Comparison of ENCODE assay signal across 11 mouse cellular contexts in the genomic region with DNA sequence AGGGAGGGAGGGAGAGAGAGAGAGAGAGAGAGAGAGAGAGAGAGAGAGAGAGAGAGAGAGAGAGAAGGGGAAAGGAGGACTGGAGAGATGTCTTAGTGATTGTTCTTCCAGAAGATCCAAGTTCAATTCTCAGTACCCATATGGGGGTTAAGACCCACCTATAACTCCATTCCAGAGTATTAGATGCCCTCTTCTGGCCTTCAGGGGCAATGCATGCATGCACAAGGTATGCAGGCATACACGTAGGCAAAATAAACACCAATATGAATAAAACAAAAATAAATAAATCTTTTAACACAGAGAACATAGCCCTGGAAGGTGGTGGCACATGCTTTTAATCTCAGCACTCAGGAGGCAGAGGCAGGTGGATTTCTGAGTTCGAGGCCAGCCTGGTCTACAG. TPM values are rescaled to one million over a fixed set of nuclear protein-coding genes. Genes with fewer than 3 reads are reported as not detected.
DNase-seq lines count a peak whose midpoint lies in the region; ATAC-seq and TF ChIP-seq lines count a peak whose summit lies in the region.
"Had no signal": no experiment of that assay in that cellular context is flagged by ENCODE, and none has a peak within 500 bp of the region (broad histone marks: within the 10 kb centered on the region; RNA-seq: fewer than 3 reads in every experiment).

No protein-coding gene starts in this region.

- no peak overlapping the region for H3K4me2 ChIP-seq in CH12.LX (ENCODE audit: insufficient read depth, low read depth, poor library complexity, severe bottlenecking)
- H3K4me2 ChIP-seq in embryonic facial prominence, embryonic 11.5 days (ENCODE audit: low read depth, low read length) = no peak overlapping the region
- H3K4me2 ChIP-seq: embryonic facial prominence, embryonic 12.5 days had no signal

- H3K4me1 ChIP-seq in CH12.LX (ENCODE audit: control insufficient read depth in 1 of 2, insufficient read depth in 2 of 2) = peaks cover 9 to 24% of the 10 kb centered on the region in 2 experiments
- H3K4me1 ChIP-seq in embryonic facial prominence, embryonic 11.5 days (ENCODE audit: control insufficient read depth, insufficient read depth, low read length) = no peaks in the 10 kb centered on the region
- H3K4me1 ChIP-seq: embryonic facial prominence, embryonic 12.5 days had no signal

- WGBS in embryonic facial prominence, embryonic 11.5 days = 56% methylated on average over 2 of the region's 2 CpGs

- in situ Hi-C loops in CH12.LX (cut with MboI; ENCODE audit: low pct_ligation_motif_present, low pct_unique_long_range_greater_than_20kb, low sequenced_read_pairs) = no loop called here

- no peaks in the 10 kb centered on the region for H3K36me3 ChIP-seq in CH12.LX (replicated peaks in 1 of 2; ENCODE audit: control insufficient read depth in 1 of 2, insufficient read depth in 1 of 2, low read length in 1 of 2)
- H3K36me3 ChIP-seq in embryonic facial prominence, embryonic 11.5 days (replicated peaks; ENCODE audit: control insufficient read depth, insufficient read depth, low read depth, low read length) = no peaks in the 10 kb centered on the region
- H3K36me3 ChIP-seq: embryonic facial prominence, embryonic 12.5 days; heart, embryonic 10.5 days had no signal

- no peaks in the 10 kb centered on the region for H3K27me3 ChIP-seq in CH12.LX (replicated peaks)
- H3K27me3 ChIP-seq in embryonic facial prominence, embryonic 11.5 days (ENCODE audit: control insufficient read depth, insufficient read depth, low read length) = no peaks in the 10 kb centered on the region
- H3K27me3 ChIP-seq: embryonic facial prominence, embryonic 12.5 days had no signal

- dilution Hi-C loops in CH12.LX (cut with MboI; ENCODE audit: extremely low pct_ligation_motif_present, extremely low pct_unique_long_range_greater_than_20kb, low sequenced_read_pairs) = no loop called here

- H3K9me3 ChIP-seq in CH12.LX (replicated peaks; ENCODE audit: low read length) = no peaks in the 10 kb centered on the region
- no peaks in the 10 kb centered on the region for H3K9me3 ChIP-seq in embryonic facial prominence, embryonic 11.5 days (replicated peaks; ENCODE audit: control insufficient read depth, low read length)
- H3K9me3 ChIP-seq: embryonic facial prominence, embryonic 12.5 days; heart, embryonic 10.5 days had no signal

- peak; percentile 51 to 63; a peak in 3 of 4 replicates for TF ChIP-seq CTCF in CH12.LX (conservative IDR thresholded peaks at IDR 0.05 in 1 of 2, IDR thresholded peaks at IDR 0.05 in 1 of 2; ENCODE audit: low read depth in 2 of 2, low read length in 2 of 2)

- intact Hi-C loops in left cerebral cortex, postnatal 4 days (cut with DNase I) = no loop called here
- intact Hi-C loops in left cerebral cortex, postnatal 25 days (cut with DNase I) = no loop called here

- H3K27ac ChIP-seq in CH12.LX (ENCODE audit: insufficient read depth, low read depth) = no peak overlapping the region
- no peak overlapping the region for H3K27ac ChIP-seq in embryonic facial prominence, embryonic 11.5 days (replicated peaks; ENCODE audit: low read depth, low read length)
- H3K27ac ChIP-seq: embryonic facial prominence, embryonic 12.5 days; heart, embryonic 10.5 days had no signal

- H3K79me2 ChIP-seq in CH12.LX (replicated peaks; ENCODE audit: control insufficient read depth, extremely low read depth, insufficient read depth, poor library complexity, severe bottlenecking) = no peaks in the 10 kb centered on the region

- no peak overlapping the region for H3K9ac ChIP-seq in CH12.LX (ENCODE audit: insufficient read depth, low read depth)
- no peak overlapping the region for H3K9ac ChIP-seq in embryonic facial prominence, embryonic 11.5 days (replicated peaks; ENCODE audit: low read length)
- H3K9ac ChIP-seq: embryonic facial prominence, embryonic 12.5 days had no signal

- no peak for TF ChIP-seq POLR2A in CH12.LX (IDR thresholded peaks at IDR 0.05; ENCODE audit: low read depth, low read length)

- TF ChIP-seq RAD21 in CH12.LX (IDR thresholded peaks at IDR 0.05; ENCODE audit: low read depth, low read length) = peak; percentile 54

- H3K4me3 ChIP-seq in CH12.LX (replicated peaks in 1 of 3; ENCODE audit: low read depth in 2 of 3, low read length in 2 of 3, poor library complexity in 1 of 3) = no peak overlapping the region
- H3K4me3 ChIP-seq in embryonic facial prominence, embryonic 11.5 days (ENCODE audit: low read depth, low read length) = no peak overlapping the region
- H3K4me3 ChIP-seq: embryonic facial prominence, embryonic 12.5 days; heart, embryonic 10.5 days had no signal

- DNase-seq in embryo, embryonic 10 days (ENCODE audit: low spot score) = peak; percentile 40
- no peak for DNase-seq in embryo, embryonic 9.5 days (ENCODE audit: extremely low spot score)
- peak; percentile 9 for DNase-seq in left cerebral cortex, postnatal 4 days
- no peak for DNase-seq in left cerebral cortex, postnatal 25 days (ENCODE audit: low spot score in 2 of 2)
- DNase-seq in CH12.LX (ENCODE audit: extremely low read depth) = no peak
- peak; percentile 23 for DNase-seq in embryonic facial prominence, embryonic 11.5 days (ENCODE audit: low spot score)
- no peak for DNase-seq in MN1 (ENCODE audit: low spot score)
- DNase-seq in yolk sac, embryonic 10.5 days (ENCODE audit: low spot score) = no peak

- TF ChIP-seq EP300 in CH12.LX (IDR thresholded peaks at IDR 0.05; ENCODE audit: low read length) = no peak

- ATAC-seq in embryonic facial prominence, embryonic 11.5 days (replicated peaks; ENCODE audit: insufficient number of reproducible peaks, low FRiP score, low TSS enrichment, low read depth) = no peak
- ATAC-seq: forebrain, embryonic 16.5 days had no signal

TF ChIP-seq in CH12.LX, 34 proteins besides CTCF, POLR2A, EP300 and RAD21:
- TF ChIP-seq MAX (IDR thresholded peaks at IDR 0.05; ENCODE audit: low read length) = no peak
- peak; percentile 43; the same call in 1 of the 2 replicates for TF ChIP-seq SMC3 (IDR thresholded peaks at IDR 0.05; ENCODE audit: low read depth, low read length)

RNA-seq across cellular contexts. Expression of gene Prdx1, which starts 16.1 kb away (rescaled TPM):
- 100 to 1,000 TPM; 170 to 191 TPM for total RNA-seq in left cerebral cortex, postnatal 4 days (2021)
- 100 to 1,000 TPM; 158 to 160 TPM for total RNA-seq in left cerebral cortex, postnatal 25 days (2021)
- total RNA-seq in CH12.LX (2012; rRNA removed) = 269 and 378 TPM in 2 replicates
- 1,274 and 1,469 TPM in 2 replicates for total RNA-seq in CH12.LX (2014; rRNA removed)
- 934 and 1,078 TPM in 2 replicates for polyA plus RNA-seq in CH12.LX (2012; ENCODE audit: insufficient read length, low read depth)
- polyA plus RNA-seq in embryonic facial prominence, embryonic 11.5 days (2014; fragmentation: Nextera tagmentation; extraction: Ambion mirVana) = 1,282 and 1,318 TPM in 2 replicates

RNA-seq across cellular contexts. Expression of gene Akr1a1, which starts 17.8 kb away (rescaled TPM):
- total RNA-seq in left cerebral cortex, postnatal 4 days (2021) = 100 to 1,000 TPM; 651 to 668 TPM
- 100 to 1,000 TPM; 396 to 420 TPM for total RNA-seq in left cerebral cortex, postnatal 25 days (2021)
- 347 and 373 TPM in 2 replicates for total RNA-seq in CH12.LX (2012; rRNA removed)
- total RNA-seq in CH12.LX (2014; rRNA removed) = 517 and 533 TPM in 2 replicates
- 450 and 470 TPM in 2 replicates for polyA plus RNA-seq in CH12.LX (2012; ENCODE audit: insufficient read length, low read depth)
- 727 and 756 TPM in 2 replicates for polyA plus RNA-seq in embryonic facial prominence, embryonic 11.5 days (2014; fragmentation: Nextera tagmentation; extraction: Ambion mirVana)

RNA-seq across cellular contexts. Expression of gene Mmachc, which starts 38.9 kb away (rescaled TPM):
- total RNA-seq in left cerebral cortex, postnatal 4 days (2021) = 10 to 100 TPM; 14.7 to 15.7 TPM
- 10 to 100 TPM; 16.2 to 17.1 TPM for total RNA-seq in left cerebral cortex, postnatal 25 days (2021)
- total RNA-seq in CH12.LX (2012; rRNA removed) (10.0 and 10.5 TPM in 2 replicates), CH12.LX (2014; rRNA removed) (28.2 and 32.1 TPM in 2 replicates)
- polyA plus RNA-seq in CH12.LX (2012; ENCODE audit: insufficient read length, low read depth) = 15.4 and 15.5 TPM in 2 replicates
- 20.0 and 24.6 TPM in 2 replicates for polyA plus RNA-seq in embryonic facial prominence, embryonic 11.5 days (2014; fragmentation: Nextera tagmentation; extraction: Ambion mirVana)

RNA-seq across cellular contexts. Expression of gene Ccdc163, which starts 39.0 kb away (rescaled TPM):
- total RNA-seq in left cerebral cortex, postnatal 4 days (2021) = 1 to 10 TPM; 4.5 to 5.5 TPM
- 1 to 10 TPM; 4.0 to 6.5 TPM for total RNA-seq in left cerebral cortex, postnatal 25 days (2021)
- total RNA-seq in CH12.LX (2012; rRNA removed) (15.3 and 19.9 TPM in 2 replicates), CH12.LX (2014; rRNA removed) (18.1 and 20.2 TPM in 2 replicates)
- polyA plus RNA-seq in CH12.LX (2012; ENCODE audit: insufficient read length, low read depth) = 27.6 and 27.9 TPM in 2 replicates
- 24.9 and 33.3 TPM in 2 replicates for polyA plus RNA-seq in embryonic facial prominence, embryonic 11.5 days (2014; fragmentation: Nextera tagmentation; extraction: Ambion mirVana)

RNA-seq across cellular contexts. Expression of gene Nasp, which starts 41.5 kb away (rescaled TPM):
- total RNA-seq in left cerebral cortex, postnatal 4 days (2021) = 100 to 1,000 TPM; 125 to 130 TPM
- 10 to 100 TPM; 32.3 to 36.8 TPM for total RNA-seq in left cerebral cortex, postnatal 25 days (2021)
- total RNA-seq in CH12.LX (2012; rRNA removed) (139 and 186 TPM in 2 replicates), CH12.LX (2014; rRNA removed) (308 and 390 TPM in 2 replicates)
- 347 and 399 TPM in 2 replicates for polyA plus RNA-seq in CH12.LX (2012; ENCODE audit: insufficient read length, low read depth)
- polyA plus RNA-seq in embryonic facial prominence, embryonic 11.5 days (2014; fragmentation: Nextera tagmentation; extraction: Ambion mirVana) = 324 and 364 TPM in 2 replicates

Comparison
In these comparisons a context has a peak if more than half of its experiments do, and no peak if none do; other contexts are left out.
1. DNase-seq: peak in embryo, embryonic 10 days (single experiment), left cerebral cortex, postnatal 4 days (single experiment) and embryonic facial prominence, embryonic 11.5 days (single experiment); none in embryo, embryonic 9.5 days (single experiment), left cerebral cortex, postnatal 25 days (0 of 2), CH12.LX (single experiment), MN1 (single experiment) and yolk sac, embryonic 10.5 days (single experiment).